In the genomic region with DNA sequence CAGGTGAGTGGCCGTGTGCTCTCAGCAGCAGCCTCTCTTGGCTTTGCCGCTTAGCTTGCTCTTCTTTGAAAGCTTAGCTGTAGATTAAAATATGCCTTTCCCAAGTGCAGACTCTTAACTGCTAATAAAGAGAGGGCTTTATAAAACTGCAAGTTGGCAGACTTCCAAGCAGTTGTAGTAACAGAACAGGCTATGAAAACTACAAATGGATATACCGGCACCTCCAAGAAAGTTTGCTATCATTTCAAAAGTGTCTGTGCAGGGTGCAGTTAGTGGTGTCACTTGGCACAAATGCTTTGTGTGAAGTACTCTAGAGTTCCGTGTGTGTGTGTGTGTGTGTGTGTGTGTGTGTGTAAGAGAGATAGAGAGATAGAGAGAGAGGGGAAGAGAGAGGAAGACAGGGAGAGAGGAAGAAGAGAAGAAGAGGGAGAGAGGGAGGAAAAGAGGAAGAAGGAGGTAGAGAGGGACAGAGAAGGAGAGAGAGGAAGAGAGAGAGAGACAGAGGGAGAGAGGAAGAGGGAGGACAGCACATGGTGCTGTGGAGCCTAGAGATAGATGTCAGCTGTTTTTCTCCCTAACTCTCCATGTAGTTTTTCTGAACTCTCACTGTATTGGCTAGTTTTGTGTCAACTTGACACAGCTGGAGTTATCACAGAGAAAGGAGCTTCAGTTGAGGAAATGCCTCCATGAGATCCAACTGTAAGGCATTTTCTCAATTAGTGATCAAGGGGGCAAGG, we compare ENCODE assay signal across 11 mouse cellular contexts. TPM values are rescaled to one million over a fixed set of nuclear protein-coding genes. Genes with fewer than 3 reads are reported as not detected.
DNase-seq lines count a peak whose midpoint lies in the region; ATAC-seq and TF ChIP-seq lines count a peak whose summit lies in the region.
"Had no signal": no experiment of that assay in that cellular context is flagged by ENCODE, and none has a peak within 500 bp of the region (broad histone marks: within the 10 kb centered on the region; RNA-seq: fewer than 3 reads in every experiment).

No protein-coding gene starts in this region.

- DNase-seq in heart, postnatal 14 days = no peak
- DNase-seq in testis, postnatal 10 days (ENCODE audit: low spot score) = no peak
- peak; percentile 75 for DNase-seq in limb, embryonic 14.5 days (ENCODE audit: low spot score)
- DNase-seq in urinary bladder, adult 18-20 months (ENCODE audit: low spot score in 2 of 2) = no peak
- DNase-seq in cerebellum, adult 18-20 months = no peak
- DNase-seq: cerebellum, adult 9-10 months; right cerebral cortex, adult 18-20 months had no signal

- H3K36me3 ChIP-seq in heart, embryonic 15.5 days = no peaks in the 10 kb centered on the region
- no peaks in the 10 kb centered on the region for H3K36me3 ChIP-seq in testis, adult 2 months (ENCODE audit: control insufficient read depth, insufficient read depth, low read length)
- H3K36me3 ChIP-seq in limb, embryonic 14.5 days (ENCODE audit: control insufficient read depth, insufficient read depth, low read length) = no peaks in the 10 kb centered on the region
- H3K36me3 ChIP-seq in stomach, embryonic 15.5 days = no peaks in the 10 kb centered on the region

- no peaks in the 10 kb centered on the region for H3K9me3 ChIP-seq in heart, embryonic 15.5 days (replicated peaks)
- no peaks in the 10 kb centered on the region for H3K9me3 ChIP-seq in limb, embryonic 14.5 days (ENCODE audit: control insufficient read depth, low read length)
- H3K9me3 ChIP-seq in stomach, embryonic 15.5 days = no peaks in the 10 kb centered on the region

- H3K27ac ChIP-seq in heart, embryonic 15.5 days = peak overlapping the region; percentile 65
- no peak overlapping the region for H3K27ac ChIP-seq in testis, adult 2 months (ENCODE audit: control insufficient read depth, insufficient read depth, low read depth, low read length)
- H3K27ac ChIP-seq in limb, embryonic 14.5 days (replicated peaks; ENCODE audit: low read depth, low read length) = no peak overlapping the region
- no peak overlapping the region; the same call in 1 of the 2 replicates for H3K27ac ChIP-seq in stomach, embryonic 15.5 days

- no peak for TF ChIP-seq CTCF in testis, adult 2 months (IDR thresholded peaks at IDR 0.05; ENCODE audit: control insufficient read depth, insufficient read depth, insufficient replicate concordance, low read depth, low read length)

- peak overlapping the region; percentile 36 for H3K4me3 ChIP-seq in heart, embryonic 15.5 days
- peak overlapping the region; percentile 43 for H3K4me3 ChIP-seq in testis, adult 2 months (ENCODE audit: control insufficient read depth, low read depth, low read length)
- no peak overlapping the region for H3K4me3 ChIP-seq in limb, embryonic 14.5 days (replicated peaks; ENCODE audit: low read length)
- peak overlapping the region; percentile 21; the same call in 1 of the 2 replicates for H3K4me3 ChIP-seq in stomach, embryonic 15.5 days (replicated peaks)

- intact Hi-C loops in heart, postnatal 14 days (cut with DNase I) = loop anchor here (2.0 kb wide), 1 partner anchor 47 kb away; no protein-coding TSS in a partner anchor

- no peak for ATAC-seq in heart, embryonic 15.5 days (replicated peaks; ENCODE audit: insufficient number of reproducible peaks, insufficient read depth, low FRiP score, low read depth)
- ATAC-seq in limb, embryonic 14.5 days (ENCODE audit: low FRiP score, low read depth) = no peak
- no peak; the same call in 1 of the 2 replicates for ATAC-seq in stomach, embryonic 15.5 days (ENCODE audit: insufficient read depth, low FRiP score, low read depth)

- peaks cover 12% of the 10 kb centered on the region for H3K4me1 ChIP-seq in heart, embryonic 15.5 days (replicated peaks)
- H3K4me1 ChIP-seq in testis, adult 2 months (ENCODE audit: control insufficient read depth, insufficient read depth, low read length) = no peaks in the 10 kb centered on the region
- H3K4me1 ChIP-seq in limb, embryonic 14.5 days (ENCODE audit: control insufficient read depth, insufficient read depth, low read length) = peaks cover 10% of the 10 kb centered on the region; the same call in 1 of the 2 replicates
- peaks cover 3% of the 10 kb centered on the region; the same call in 1 of the 2 replicates for H3K4me1 ChIP-seq in stomach, embryonic 15.5 days

- peak overlapping the region; percentile 16; the same call in 1 of the 2 replicates for H3K9ac ChIP-seq in heart, embryonic 15.5 days
- H3K9ac ChIP-seq in limb, embryonic 14.5 days (ENCODE audit: low read depth, low read length, severe bottlenecking) = no peak overlapping the region
- no peak overlapping the region for H3K9ac ChIP-seq in stomach, embryonic 15.5 days

- WGBS in heart, embryonic 15.5 days = 20% methylated on average over 4 of the region's 4 CpGs
- 27% methylated on average over 4 of the region's 4 CpGs for WGBS in limb, embryonic 14.5 days
- WGBS in stomach, embryonic 15.5 days = 15% methylated on average over 4 of the region's 4 CpGs

- TF ChIP-seq POLR2A in testis, adult 2 months (IDR thresholded peaks at IDR 0.05; ENCODE audit: control insufficient read depth, low read depth, low read length) = no peak
- no peak for TF ChIP-seq POLR2A in limb, embryonic 14.5 days (IDR thresholded peaks at IDR 0.05; ENCODE audit: borderline replicate concordance, extremely low read depth, insufficient read depth, insufficient read length)

- no peaks in the 10 kb centered on the region for H3K27me3 ChIP-seq in heart, embryonic 15.5 days
- H3K27me3 ChIP-seq in testis, adult 2 months (ENCODE audit: control insufficient read depth, insufficient read depth, low read length) = no peaks in the 10 kb centered on the region
- H3K27me3 ChIP-seq in limb, embryonic 14.5 days (ENCODE audit: control insufficient read depth, insufficient read depth, low read length) = no peaks in the 10 kb centered on the region
- H3K27me3 ChIP-seq in stomach, embryonic 15.5 days (replicated peaks) = no peaks in the 10 kb centered on the region

- H3K4me2 ChIP-seq in heart, embryonic 15.5 days = peak overlapping the region; percentile 52
- peak overlapping the region; percentile 17; the same call in 1 of the 2 replicates for H3K4me2 ChIP-seq in limb, embryonic 14.5 days (replicated peaks; ENCODE audit: low read depth, low read length, severe bottlenecking)
- peak overlapping the region; percentile 46 for H3K4me2 ChIP-seq in stomach, embryonic 15.5 days

RNA-seq across cellular contexts. Expression of gene Tnfsf10, which starts 0.6 kb away (rescaled TPM):
- 0.20 and 0.96 TPM in 2 replicates for polyA plus RNA-seq in heart, embryonic 15.5 days (2015; fragmentation: Nextera tagmentation; extraction: Ambion mirVana)
- 10 to 100 TPM; 10.9 to 12.3 TPM for total RNA-seq in heart, postnatal 14 days (2021)
- 0.12 and 0.21 TPM in 2 replicates for polyA plus RNA-seq in testis, adult 2 months (2012; rRNA removed)
- 0.14 and 0.20 TPM in 2 replicates for polyA plus RNA-seq in limb, embryonic 14.5 days (2012; rRNA removed)
- polyA plus RNA-seq in limb, embryonic 14.5 days (2014; fragmentation: Nextera tagmentation; extraction: Ambion mirVana) = 0.06 and 0.17 TPM in 2 replicates
- polyA plus RNA-seq in stomach, embryonic 15.5 days (2015; fragmentation: Nextera tagmentation; extraction: Ambion mirVana) = 0.54 and 0.61 TPM in 2 replicates

RNA-seq across cellular contexts. Expression of gene Ghsr, which starts 53.7 kb away (rescaled TPM):
- polyA plus RNA-seq in heart, embryonic 15.5 days (2015; fragmentation: Nextera tagmentation; extraction: Ambion mirVana) = not detected in 2 replicates
- not detected for total RNA-seq in heart, postnatal 14 days (2021)
- polyA plus RNA-seq in testis, adult 2 months (2012; rRNA removed) = not detected in 2 replicates
- polyA plus RNA-seq in limb, embryonic 14.5 days (2012; rRNA removed) = not detected in 2 replicates
- not detected in 2 replicates for polyA plus RNA-seq in limb, embryonic 14.5 days (2014; fragmentation: Nextera tagmentation; extraction: Ambion mirVana)
- polyA plus RNA-seq in stomach, embryonic 15.5 days (2015; fragmentation: Nextera tagmentation; extraction: Ambion mirVana) = 0.04 TPM in 1 of 2 replicates, not detected in the other
- polyA plus RNA-seq: gonadal fat pad, adult 2 months had no signal
